Mouse (Mus musculus) layer of hippocampus, postnatal 14 days (tissue): ENCODE measurements around the gene Pum2. TPM values are rescaled to one million over a fixed set of nuclear protein-coding genes. Genes with fewer than 3 reads are reported as not detected.
"Not testable (repeated sequence)": the region's sequence is repeated elsewhere in the genome, so short reads cannot be mapped to it uniquely, and the experiment has no call there.

Source experiments
- DNase-seq, 2 experiments: peaks; one replicate each; pipeline ENCODE4 v3.0.0; 2021 to 2022; ENCODE audit warnings: low spot score in 2 of 2, mixed read lengths in 1 of 2
- total RNA-seq, 2 experiments: library from RNA; stranded (reverse); gene quantifications; 2 replicates each; pipeline ENCODE4 v1.2.3; 2021

The Pum2 gene
- total RNA-seq, 2 experiments from 2014 or later = 161 to 163 TPM

DNA sequence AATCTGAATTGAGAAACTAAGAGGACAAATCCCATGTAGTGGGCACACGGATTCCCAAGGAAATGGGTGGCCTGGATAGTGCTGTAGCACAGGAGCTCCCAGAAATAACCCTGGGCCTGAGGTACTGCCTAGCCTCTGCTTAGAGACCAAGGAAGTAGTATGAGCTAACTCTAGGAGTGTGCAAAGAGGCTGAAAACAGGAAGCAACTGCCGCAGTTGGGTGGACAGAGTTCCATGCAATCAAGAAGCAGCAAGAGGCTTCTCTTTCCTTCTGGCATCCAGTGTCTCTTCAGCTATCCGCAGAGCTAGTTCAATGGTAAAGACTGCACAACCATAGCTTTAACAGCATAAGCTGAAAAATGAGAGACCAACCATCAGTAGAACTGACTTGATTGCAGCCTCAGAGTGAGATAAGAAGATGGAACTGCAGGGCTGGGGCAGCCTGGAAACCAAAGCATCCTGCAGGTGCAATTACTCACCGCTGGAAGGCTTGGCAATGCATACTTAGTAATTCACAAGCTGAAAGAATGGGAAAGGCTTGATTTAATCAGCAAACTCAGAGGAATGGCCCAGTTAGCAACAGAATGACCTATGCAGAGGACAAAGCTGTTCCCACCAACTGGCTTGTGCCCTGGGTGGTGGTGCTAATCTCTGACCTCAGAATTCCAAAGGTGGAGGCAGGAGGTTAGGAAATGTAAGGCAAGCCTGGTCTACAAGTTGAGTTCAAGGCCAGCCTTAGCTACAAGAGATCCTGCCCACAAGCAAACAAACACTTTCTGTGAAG, 6.3 kb upstream of the Pum2 start:
- no peak for DNase-seq

GRCm38 (mm10) chr12:8669421-8669820, 4.5 kb upstream of the Pum2 start:
- no peak for DNase-seq

DNA sequence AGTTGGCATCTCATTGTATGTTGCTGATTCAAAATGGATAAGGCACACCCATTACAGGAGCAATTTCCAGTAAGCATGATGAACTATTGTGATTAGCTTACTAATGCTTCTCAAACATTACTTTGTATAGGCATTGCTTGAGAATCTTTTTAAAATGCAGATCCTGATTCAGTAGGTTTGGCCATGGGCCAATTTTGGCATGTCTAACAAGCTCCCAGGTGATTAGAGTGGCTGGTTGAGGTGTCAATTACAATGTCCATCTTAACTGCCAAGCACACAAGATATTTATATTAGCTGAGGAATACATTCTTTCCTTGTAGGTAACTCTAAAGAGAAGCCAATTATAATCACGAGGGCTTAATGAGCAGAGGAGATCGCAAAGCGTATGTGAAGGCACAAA, 4.1 kb upstream of the Pum2 start:
- no peak for DNase-seq

- no peak for DNase-seq
Observed at GRCm38 (mm10) chr12:8673121-8673973, 587 bp upstream of the Pum2 start.

- DNase-seq = peak; percentile 36 to 60
Observed at GRCm38 (mm10) chr12:8674377-8674864, 487 bp downstream of the Pum2 start.

GRCm38 (mm10) chr12:8674891-8675341, 982 bp downstream of the Pum2 start:
- DNase-seq = no peak

DNA sequence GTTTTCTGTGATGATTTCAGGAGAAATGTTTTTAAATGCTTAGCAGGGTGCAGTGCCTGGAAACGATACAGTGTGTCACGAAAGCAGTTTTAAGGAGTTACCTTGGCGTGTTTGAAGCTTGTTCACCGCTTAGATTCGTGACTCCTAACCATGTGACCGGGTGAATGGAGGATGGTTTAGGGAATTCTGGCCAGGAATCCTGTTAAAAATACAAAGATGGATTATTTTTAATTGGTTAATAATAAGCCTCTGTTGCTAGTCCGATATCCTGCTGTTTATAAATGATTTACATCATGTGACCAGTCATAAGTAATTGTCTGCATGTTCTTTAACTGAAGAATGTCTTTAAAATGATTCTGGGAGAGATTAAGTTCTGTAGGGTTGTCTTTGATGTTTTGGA, 1.4 kb downstream of the Pum2 start:
- DNase-seq = no peak

DNA sequence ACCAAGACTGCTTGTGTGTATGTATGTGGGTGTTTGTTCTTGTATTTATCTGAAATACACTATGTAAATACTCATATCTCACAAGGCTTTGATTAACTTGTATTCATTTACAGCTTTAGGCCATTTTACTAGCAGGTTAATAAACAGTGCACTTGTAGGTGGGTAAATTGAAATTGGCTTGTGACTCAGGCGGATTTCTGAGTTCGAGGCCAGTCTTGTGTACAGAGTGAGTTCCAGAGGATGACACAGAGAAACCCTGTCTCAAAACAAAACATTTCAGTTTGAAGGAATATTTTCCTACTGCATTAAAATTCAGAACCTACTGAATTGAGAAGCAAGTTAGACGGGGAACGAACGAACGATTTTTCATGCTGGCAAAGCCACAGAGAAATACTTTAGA, 2.4 kb downstream of the Pum2 start:
- no peak for DNase-seq

DNA sequence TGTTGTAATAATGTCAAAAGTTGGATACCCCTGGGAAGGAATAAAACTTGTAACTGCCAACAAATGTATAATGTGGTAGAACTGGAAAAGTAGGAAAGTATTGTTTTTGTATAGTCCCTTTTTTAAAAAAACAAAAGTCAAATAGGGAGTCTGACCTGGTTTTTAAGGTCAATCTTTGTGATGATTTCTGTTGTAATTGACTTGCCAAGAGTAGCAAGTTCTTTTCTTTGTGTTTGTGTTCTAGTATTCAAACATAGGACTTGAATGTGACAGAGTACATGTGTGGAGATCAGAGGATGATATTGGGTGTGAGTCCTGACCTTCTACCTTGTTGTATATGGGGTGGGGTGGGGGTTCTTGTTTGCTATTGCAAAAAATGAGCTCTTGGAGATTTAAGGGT, 4.0 kb downstream of the Pum2 start:
- DNase-seq = no peak

DNA sequence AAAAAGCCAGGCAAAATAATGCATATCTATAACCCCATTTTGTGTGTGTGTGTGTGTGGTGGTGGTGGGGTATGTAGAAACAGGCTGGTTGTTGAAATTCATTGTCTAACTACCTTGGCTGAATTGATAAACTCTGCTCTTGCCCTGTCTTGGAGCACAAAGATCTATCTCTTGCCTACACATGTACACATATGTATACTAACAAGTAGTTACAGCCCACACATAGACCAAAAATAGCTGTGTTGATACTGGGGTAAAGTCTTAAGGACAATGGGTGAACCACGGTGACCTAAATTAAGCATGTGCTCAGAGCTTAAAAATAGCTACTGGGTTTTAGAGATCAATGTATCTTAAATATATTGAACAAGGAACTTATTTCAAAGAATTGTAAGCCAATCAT, 10.3 kb downstream of the Pum2 start:
- no peak for DNase-seq

DNA sequence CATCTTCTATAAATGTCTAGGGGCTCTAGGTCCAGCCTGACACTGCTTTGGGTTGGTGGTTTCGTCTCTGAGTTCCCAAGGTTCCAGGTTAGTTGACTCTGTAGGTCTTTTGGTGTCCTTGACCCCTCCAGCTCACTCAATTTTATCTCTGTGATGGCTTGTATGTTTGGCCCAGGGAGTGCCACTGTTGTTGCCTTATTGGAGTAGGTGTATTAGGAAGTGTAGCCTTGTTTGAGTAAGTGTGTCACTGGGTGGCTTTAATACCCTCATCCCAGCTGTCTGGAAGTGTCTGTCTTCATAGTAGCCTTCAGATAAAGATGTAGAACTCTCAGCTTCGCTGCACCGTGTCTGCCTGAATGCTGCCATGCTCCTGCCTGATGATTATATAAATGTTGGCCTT, 11.1 kb downstream of the Pum2 start:
- DNase-seq = no peak

GRCm38 (mm10) chr12:8689882-8690281, 15.9 kb downstream of the Pum2 start:
- not testable (repeated sequence) for DNase-seq

DNA sequence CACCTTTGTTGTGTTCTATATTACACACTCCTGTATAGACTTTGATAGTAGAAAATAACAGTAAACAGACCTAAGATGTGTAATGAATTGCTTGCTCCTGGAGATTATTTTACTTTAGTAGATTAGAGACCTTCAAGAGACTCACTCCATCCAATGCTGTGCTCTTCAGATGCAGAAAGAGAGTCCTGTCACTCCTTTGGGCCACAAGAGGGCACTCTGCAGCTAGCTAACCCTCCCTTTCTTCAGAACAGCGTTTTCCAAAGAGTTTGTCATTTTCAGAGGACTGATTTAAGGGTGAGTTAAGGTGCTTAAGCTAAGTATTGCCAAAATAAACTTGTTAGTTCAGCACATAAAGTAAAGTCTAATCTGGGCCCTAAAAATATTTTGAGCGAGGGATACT, 25.0 kb downstream of the Pum2 start:
- peak in 1 of 2 experiments; percentile 28 for DNase-seq

GRCm38 (mm10) chr12:8703988-8704387, 30.1 kb downstream of the Pum2 start:
- no peak for DNase-seq

- DNase-seq = no peak
Observed at GRCm38 (mm10) chr12:8708876-8709275, 34.9 kb downstream of the Pum2 start.

DNA sequence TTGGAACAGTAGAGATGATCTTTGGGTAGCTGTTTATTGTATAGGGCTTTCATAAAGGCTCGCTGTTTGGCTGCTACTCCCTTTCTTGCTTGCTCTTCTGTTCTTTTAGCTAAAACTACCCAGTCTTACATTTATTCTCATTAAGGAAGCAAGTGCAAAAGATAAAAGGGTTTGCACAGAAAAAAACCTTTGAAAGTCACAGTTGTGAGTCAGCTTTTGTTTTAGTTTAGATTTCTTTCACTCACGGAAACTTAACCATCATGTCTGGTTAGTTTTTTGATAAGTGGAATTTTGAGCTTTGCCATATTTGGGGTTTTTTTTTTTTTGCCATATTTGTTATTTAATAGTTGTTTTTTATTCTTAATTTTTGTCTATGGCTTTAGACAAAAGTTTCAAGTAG, 38.7 kb downstream of the Pum2 start:
- DNase-seq = no peak

DNA sequence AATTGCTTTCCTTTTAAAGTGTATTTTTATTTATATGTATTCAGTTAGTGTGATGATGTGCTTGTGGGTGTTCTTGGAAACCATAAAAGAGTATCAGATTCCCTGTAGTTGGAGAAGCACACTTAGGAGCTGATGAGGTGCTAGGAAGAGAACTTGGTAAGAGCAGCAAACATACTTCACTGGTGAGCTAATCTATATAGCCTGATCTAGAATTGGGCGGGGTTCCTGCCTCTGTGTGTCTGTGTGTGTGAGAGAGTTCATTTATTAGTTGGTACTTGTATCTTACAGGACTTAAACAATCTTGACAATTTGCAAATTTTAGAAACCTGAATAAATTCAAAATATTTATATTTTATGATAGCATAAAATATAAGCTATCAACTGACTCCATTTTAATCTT, 42.2 kb downstream of the Pum2 start:
- DNase-seq = no peak

DNA sequence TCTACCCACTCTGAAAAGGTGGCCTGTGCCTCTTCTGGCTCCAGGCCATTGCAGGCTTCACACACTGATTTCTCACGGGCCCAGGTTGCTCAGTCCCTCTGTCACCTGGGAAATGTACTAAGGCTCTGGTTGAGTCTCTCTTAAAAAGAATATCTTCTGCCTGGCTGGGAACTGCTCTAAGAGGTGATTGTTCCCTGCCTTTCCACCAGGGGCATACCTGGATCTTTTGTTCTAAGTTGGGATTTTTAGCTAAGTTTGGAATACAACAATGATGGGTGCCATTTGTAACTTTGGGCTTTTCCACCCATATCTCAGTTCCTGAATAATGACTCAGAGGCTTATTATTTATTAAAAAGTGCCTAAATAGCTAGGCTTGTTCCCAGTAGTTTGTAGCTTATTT, 53.0 kb downstream of the Pum2 start:
- DNase-seq = no peak

GRCm38 (mm10) chr12:8728739-8729138, 54.8 kb downstream of the Pum2 start:
- DNase-seq = no peak

DNA sequence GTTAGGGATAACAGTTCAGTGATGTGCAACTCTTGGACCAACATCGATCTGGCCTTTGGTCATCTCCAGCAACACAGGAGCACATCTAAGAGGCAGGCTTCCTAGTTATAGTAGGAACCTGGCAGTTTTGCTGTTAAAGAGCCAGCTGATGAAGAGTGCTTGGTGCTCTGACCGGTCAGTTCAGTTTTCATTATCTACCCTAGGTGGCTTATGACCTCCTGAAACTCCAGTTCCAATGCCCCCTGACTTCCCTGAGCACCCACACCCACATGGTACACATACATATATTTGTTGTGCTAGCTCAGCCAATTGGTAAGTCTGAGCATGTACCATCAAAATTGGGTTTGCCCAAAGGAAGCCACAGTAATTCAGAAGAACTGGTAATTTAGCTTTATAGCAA, 79.7 kb downstream of the Pum2 start:
- DNase-seq = no peak

GRCm38 (mm10) chr12:8754116-8754515, 80.2 kb downstream of the Pum2 start:
- DNase-seq = no peak

- DNase-seq = no peak
Observed at GRCm38 (mm10) chr12:8758029-8758428, 84.1 kb downstream of the Pum2 start.
